Mouse (Mus musculus) liver, embryonic 16.5 days (tissue): ENCODE measurements around the gene Megf8. TPM values are rescaled to one million over a fixed set of nuclear protein-coding genes. Genes with fewer than 3 reads are reported as not detected.
A peak's percentile ranks its signal among the peaks of the same experiment; 100 is the strongest.

Experiments
- ATAC-seq: fragments of 200-750 bp; cut with Nextera tagmentation; 2 replicates; pipeline ENCODE4 v1.8.0; 2017; ENCODE audit warnings: low read depth, mild to moderate bottlenecking, moderate number of reproducible peaks, moderate library complexity
- H3K27ac ChIP-seq: fragments of 300-500 bp; sonication (generic); 2 replicates; pipeline ENCODE4 v1.5.1; 2014; ENCODE audit warnings: mild to moderate bottlenecking, low read length
- H3K27me3 ChIP-seq: fragments of 300-500 bp; sonication (generic); 2 replicates; pipeline ENCODE4 v1.6.1; 2014; ENCODE audit warnings: low read depth, low read length, mixed read lengths; ENCODE audit not compliant: control insufficient read depth, insufficient read depth
- H3K36me3 ChIP-seq: fragments of 300-500 bp; sonication (generic); 2 replicates; pipeline ENCODE4 v1.6.1; 2014; ENCODE audit warnings: mild to moderate bottlenecking; ENCODE audit not compliant: control insufficient read depth, insufficient read depth
- H3K4me1 ChIP-seq: fragments of 300-500 bp; sonication (generic); 2 replicates; pipeline ENCODE4 v1.6.1; 2014; ENCODE audit warnings: low read depth, low read length, mixed read lengths; ENCODE audit not compliant: control insufficient read depth
- H3K4me2 ChIP-seq: fragments of 300-500 bp; sonication (generic); 2 replicates; pipeline ENCODE4 v1.6.1; 2014; ENCODE audit warnings: low read depth, low read length, mixed read lengths
- H3K4me3 ChIP-seq: fragments of 300-500 bp; sonication (generic); 2 replicates; pipeline ENCODE4 v1.5.1; 2014; ENCODE audit warnings: low read depth, mild to moderate bottlenecking, low read length
- H3K9ac ChIP-seq: fragments of 300-500 bp; sonication (generic); 2 replicates; pipeline ENCODE4 v1.6.1; 2014; ENCODE audit warnings: low read depth, low read length
- H3K9me3 ChIP-seq: fragments of 300-500 bp; sonication (generic); replicated peaks from 2 replicates; pipeline ENCODE4 v1.6.1; 2016; ENCODE audit warnings: low read length; ENCODE audit not compliant: control insufficient read depth
- WGBS: fragments of 180-500 bp; shearing (Covaris S2); extraction: QIAGEN DNeasy Blood & Tissue Kit; methylation state at CpG from one replicate; pipeline ENCODE4 v1.1.7; 2014; ENCODE audit not compliant: insufficient replicate concordance; 5-methylcytosine and 5-hydroxymethylcytosine counted together
- polyA plus RNA-seq: library from polyadenylated mRNA; unstranded; fragments of >200 nt; fragmentation: Nextera tagmentation; extraction: Ambion mirVana; gene quantifications from 2 replicates; pipeline ENCODE4 v1.2.1, GENCODE M21; 2015

The Megf8 gene
- polyA plus RNA-seq = 0.78 and 0.90 TPM in 2 replicates

- under 1% methylated on average over 52 of the region's 52 CpGs for WGBS
- Histone ChIP-seq H3K9me3 (no peaks in the 10 kb centered on the region), H3K9ac (peak within 1 kb of the TSS; percentile 43), H3K27ac (no peak within 1 kb of the TSS), H3K36me3 (no peaks in the 10 kb centered on the region), H3K4me2 (peak within 1 kb of the TSS; percentile 69), H3K27me3 (peaks cover 50% of the 10 kb centered on the region), H3K4me1 (peaks cover 13% of the 10 kb centered on the region), H3K4me3 (peak within 1 kb of the TSS; percentile 57)
- peak; percentile 86 for ATAC-seq
Measured at GRCm38 (mm10) chr7:25316532-25317445, at the start of gene Megf8. Megf8 (plus strand) TSS chr7:25317164.

- Histone ChIP-seq H3K27me3 (no peaks in the 10 kb centered on the region), H3K27ac (peak within 1 kb of the TSS; percentile 94), H3K9me3 (no peaks in the 10 kb centered on the region), H3K4me1 (peaks cover 35% of the 10 kb centered on the region), H3K36me3 (peaks cover 6% of the 10 kb centered on the region; the same call in 1 of the 2 replicates), H3K4me3 (peak within 1 kb of the TSS; percentile 93), H3K9ac (peak within 1 kb of the TSS; percentile 99), H3K4me2 (peak within 1 kb of the TSS; percentile 92)
- WGBS = under 1% methylated on average over 29 of the region's 29 CpGs
- ATAC-seq = peak; percentile 74
Measured at GRCm38 (mm10) chr7:25267301-25267750, 49.6 kb upstream of the Megf8 start, which contains the start of gene Cic. Cic (plus strand) TSS chr7:25267704.

- H3K27ac ChIP-seq = peak overlapping the region; percentile 94
- H3K4me1 ChIP-seq = peaks cover 41% of the 10 kb centered on the region
- H3K9ac ChIP-seq = peak overlapping the region; percentile 99
- peaks cover 10% of the 10 kb centered on the region for H3K36me3 ChIP-seq
- peak; percentile 87 for ATAC-seq
- H3K4me2 ChIP-seq = peak overlapping the region; percentile 92
- H3K4me3 ChIP-seq = peak overlapping the region; percentile 93
- WGBS = under 1% methylated on average over 33 of the region's 33 CpGs
- H3K9me3 ChIP-seq = no peaks in the 10 kb centered on the region
- H3K27me3 ChIP-seq = no peaks in the 10 kb centered on the region
Measured at GRCm38 (mm10) chr7:25267751-25268463, 49.1 kb upstream of the Megf8 start.

- Histone ChIP-seq H3K9ac (peak overlapping the region; percentile 99), H3K4me2 (peak overlapping the region; percentile 92), H3K36me3 (peaks cover 13% of the 10 kb centered on the region), H3K4me3 (peak overlapping the region; percentile 93), H3K27me3 (no peaks in the 10 kb centered on the region), H3K9me3 (no peaks in the 10 kb centered on the region), H3K4me1 (peaks cover 48% of the 10 kb centered on the region), H3K27ac (peak overlapping the region; percentile 94)
- no peak for ATAC-seq
- WGBS = 2% methylated on average over 7 of the region's 7 CpGs
Measured at GRCm38 (mm10) chr7:25268588-25268987, 48.4 kb upstream of the Megf8 start.

- H3K36me3 ChIP-seq = peaks cover 13% of the 10 kb centered on the region
- peak overlapping the region; percentile 93 for H3K4me3 ChIP-seq
- H3K4me2 ChIP-seq = peak overlapping the region; percentile 92
- peak overlapping the region; percentile 94 for H3K27ac ChIP-seq
- 38% methylated on average over 4 of the region's 4 CpGs for WGBS
- ATAC-seq = no peak
- no peaks in the 10 kb centered on the region for H3K27me3 ChIP-seq
- peak overlapping the region; percentile 99 for H3K9ac ChIP-seq
- H3K9me3 ChIP-seq = no peaks in the 10 kb centered on the region
- H3K4me1 ChIP-seq = peaks cover 51% of the 10 kb centered on the region
Measured at GRCm38 (mm10) chr7:25269029-25269428, 47.9 kb upstream of the Megf8 start.

- ATAC-seq = no peak
- H3K27ac ChIP-seq = peak overlapping the region; percentile 94
- peak overlapping the region; percentile 93 for H3K4me3 ChIP-seq
- peak overlapping the region; percentile 92 for H3K4me2 ChIP-seq
- H3K9ac ChIP-seq = peak overlapping the region; percentile 99
- H3K4me1 ChIP-seq = peaks cover 54% of the 10 kb centered on the region
- H3K9me3 ChIP-seq = no peaks in the 10 kb centered on the region
- H3K27me3 ChIP-seq = no peaks in the 10 kb centered on the region
- peaks cover 13% of the 10 kb centered on the region for H3K36me3 ChIP-seq
- WGBS = 62% methylated on average over 8 of the region's 8 CpGs
Measured at GRCm38 (mm10) chr7:25269545-25270271, 47.3 kb upstream of the Megf8 start.

- WGBS = 85% methylated on average over 35 of the region's 35 CpGs
- no peak overlapping the region for H3K4me3 ChIP-seq
- no peak overlapping the region for H3K9ac ChIP-seq
- no peaks in the 10 kb centered on the region for H3K27me3 ChIP-seq
- H3K4me1 ChIP-seq = peaks cover 62% of the 10 kb centered on the region
- no peaks in the 10 kb centered on the region for H3K9me3 ChIP-seq
- H3K36me3 ChIP-seq = peaks cover 13% of the 10 kb centered on the region
- H3K4me2 ChIP-seq = no peak overlapping the region
- ATAC-seq = no peak
- peak overlapping the region; percentile 35; the same call in 1 of the 2 replicates for H3K27ac ChIP-seq
Measured at GRCm38 (mm10) chr7:25270652-25271633, 46.0 kb upstream of the Megf8 start.
